Mouse (Mus musculus) CH12.LX (cell line): ENCODE results near the gene Chchd4. TPM values are rescaled to one million over a fixed set of nuclear protein-coding genes. Genes with fewer than 3 reads are reported as not detected.

ENCODE experiments used
- DNase-seq: peaks from one replicate; pipeline ENCODE4 v3.0.0-alpha.2; 2013; ENCODE audit errors: extremely low read depth
- H3K27ac ChIP-seq: 2 replicates; pipeline ENCODE4 v1.5.1; 2012; ENCODE audit warnings: low read depth, mild to moderate bottlenecking, control low read depth, moderate library complexity; ENCODE audit not compliant: insufficient read depth
- H3K27me3 ChIP-seq: replicated peaks from 2 replicates; pipeline ENCODE3; 2012; ENCODE audit warnings: inconsistent platforms
- H3K36me3 ChIP-seq, 2 experiments: replicated peaks in 1 of 2; 2 replicates each; pipeline versions ENCODE3 to v1.6.1; 2012; ENCODE audit warnings: inconsistent platforms in 1 of 2, low read length in 1 of 2, mild to moderate bottlenecking in 1 of 2, mixed read lengths in 1 of 2, moderate library complexity in 1 of 2; ENCODE audit not compliant: control insufficient read depth in 1 of 2, insufficient read depth in 1 of 2
- H3K4me1 ChIP-seq, 2 experiments: 2 replicates each; pipeline ENCODE4 v1.6.1; 2012; ENCODE audit warnings: inconsistent platforms in 1 of 2, moderate library complexity in 1 of 2; ENCODE audit not compliant: insufficient read depth in 2 of 2, control insufficient read depth in 1 of 2
- H3K4me2 ChIP-seq: 2 replicates; pipeline ENCODE4 v1.6.1; 2012; ENCODE audit warnings: low read depth, mild to moderate bottlenecking, control low read depth; ENCODE audit not compliant: poor library complexity, insufficient read depth, severe bottlenecking
- H3K4me3 ChIP-seq, 3 experiments: fragments of 150-350 bp in 1 of 3; sonication (generic) in 1 of 3; replicated peaks in 1 of 3; 2 replicates each; pipeline versions ENCODE3 to v1.5.1; 2011 to 2012; ENCODE audit warnings: low read depth in 2 of 3, low read length in 2 of 3, mild to moderate bottlenecking in 2 of 3, moderate library complexity in 2 of 3, control low read depth in 1 of 3, improper control_type of control experiment in 1 of 3, inconsistent platforms in 1 of 3, mixed read lengths in 1 of 3; ENCODE audit not compliant: poor library complexity in 1 of 3
- H3K79me2 ChIP-seq: replicated peaks from 2 replicates; pipeline ENCODE4 v1.6.1; 2012; ENCODE audit warnings: mild to moderate bottlenecking, moderate library complexity; ENCODE audit not compliant: control insufficient read depth, poor library complexity, insufficient read depth, severe bottlenecking; ENCODE audit errors: extremely low read depth
- H3K9ac ChIP-seq: 2 replicates; pipeline ENCODE4 v1.6.1; 2012; ENCODE audit warnings: low read depth, mild to moderate bottlenecking, control low read depth, moderate library complexity; ENCODE audit not compliant: insufficient read depth
- H3K9me3 ChIP-seq: replicated peaks from 2 replicates; pipeline ENCODE3; 2012; ENCODE audit warnings: low read length, inconsistent platforms, mixed read lengths
- CHD2 ChIP-seq: IDR thresholded peaks from 2 replicates; pipeline ENCODE4 v1.6.1; 2011; ENCODE audit warnings: low read length, improper control_type of control experiment
- E2F4 ChIP-seq: IDR thresholded peaks from 2 replicates; pipeline ENCODE4 v1.6.1; 2011; ENCODE audit warnings: low read depth, low read length, improper control_type of control experiment; ENCODE audit not compliant: insufficient replicate concordance
- ELF1 ChIP-seq: IDR thresholded peaks from 2 replicates; pipeline ENCODE4 v1.6.1; 2014; ENCODE audit warnings: low read depth, mild to moderate bottlenecking, inconsistent platforms, low read length, improper control_type of control experiment
- IRF4 ChIP-seq: IDR thresholded peaks from 2 replicates; pipeline ENCODE4 v1.6.1; 2014; ENCODE audit warnings: low read depth, mild to moderate bottlenecking, inconsistent platforms, low read length, improper control_type of control experiment
- JUN ChIP-seq: IDR thresholded peaks from 2 replicates; pipeline ENCODE4 v1.6.1; 2011; ENCODE audit warnings: low read depth, mild to moderate bottlenecking, low read length, improper control_type of control experiment, moderate library complexity; ENCODE audit not compliant: insufficient read depth
- JUND ChIP-seq: conservative IDR thresholded peaks from 2 replicates; pipeline ENCODE4 v1.6.1; 2011; ENCODE audit warnings: low read depth, low read length, improper control_type of control experiment
- KAT2A ChIP-seq: IDR thresholded peaks from 2 replicates; pipeline ENCODE4 v1.6.1; 2012; ENCODE audit warnings: low read length, improper control_type of control experiment, inconsistent platforms; ENCODE audit not compliant: insufficient replicate concordance
- MAFK ChIP-seq: IDR thresholded peaks from 2 replicates; pipeline ENCODE4 v1.6.1; 2011; ENCODE audit warnings: low read length, improper control_type of control experiment; ENCODE audit not compliant: insufficient replicate concordance
- MAX ChIP-seq: IDR thresholded peaks from 2 replicates; pipeline ENCODE4 v1.6.1; 2011; ENCODE audit warnings: low read length, improper control_type of control experiment
- MEF2A ChIP-seq: IDR thresholded peaks from 2 replicates; pipeline ENCODE4 v1.6.1; 2014; ENCODE audit warnings: low read depth, mild to moderate bottlenecking, inconsistent platforms, low read length, improper control_type of control experiment, borderline replicate concordance
- MYC ChIP-seq: IDR thresholded peaks from 2 replicates; pipeline ENCODE4 v1.6.1; 2011; ENCODE audit warnings: low read depth, mild to moderate bottlenecking, improper control_type of control experiment, low read length
- NELFE ChIP-seq: IDR thresholded peaks from 2 replicates; pipeline ENCODE4 v1.6.1; 2011; ENCODE audit warnings: low read depth, low read length, improper control_type of control experiment
- NRF1 ChIP-seq: IDR thresholded peaks from 2 replicates; pipeline ENCODE4 v1.6.1; 2014; ENCODE audit warnings: low read depth, mild to moderate bottlenecking, inconsistent platforms, low read length, improper control_type of control experiment, moderate library complexity
- POLR2AphosphoS2 ChIP-seq: IDR thresholded peaks from 2 replicates; pipeline ENCODE4 v1.6.1; 2011; ENCODE audit warnings: low read depth, low read length, improper control_type of control experiment
- RAD21 ChIP-seq: IDR thresholded peaks from 2 replicates; pipeline ENCODE4 v1.6.1; 2011; ENCODE audit warnings: low read depth, mild to moderate bottlenecking, low read length, improper control_type of control experiment, moderate library complexity
- RCOR1 ChIP-seq: conservative IDR thresholded peaks from 2 replicates; pipeline ENCODE4 v1.6.1; 2012; ENCODE audit warnings: low read depth, mild to moderate bottlenecking, inconsistent platforms, low read length, improper control_type of control experiment
- SMC3 ChIP-seq: IDR thresholded peaks from 2 replicates; pipeline ENCODE4 v1.6.1; 2011; ENCODE audit warnings: low read depth, low read length, improper control_type of control experiment
- TCF12 ChIP-seq: IDR thresholded peaks from 2 replicates; pipeline ENCODE4 v1.6.1; 2014; ENCODE audit warnings: low read depth, mild to moderate bottlenecking, inconsistent platforms, low read length, improper control_type of control experiment
- UBTF ChIP-seq: IDR thresholded peaks from 2 replicates; pipeline ENCODE4 v1.6.1; 2012; ENCODE audit warnings: low read depth, mild to moderate bottlenecking, inconsistent platforms, low read length, improper control_type of control experiment, moderate library complexity
- USF1 ChIP-seq: IDR thresholded peaks from 2 replicates; pipeline ENCODE4 v1.6.1; 2014; ENCODE audit warnings: low read depth, mild to moderate bottlenecking, inconsistent platforms, low read length, improper control_type of control experiment
- USF2 ChIP-seq: conservative IDR thresholded peaks from 2 replicates; pipeline ENCODE4 v1.6.1; 2011; ENCODE audit warnings: low read depth, low read length, improper control_type of control experiment
- ZC3H11A ChIP-seq: IDR thresholded peaks from 2 replicates; pipeline ENCODE4 v1.6.1; 2012; ENCODE audit warnings: low read depth, mild to moderate bottlenecking, inconsistent platforms, low read length, improper control_type of control experiment
- ZKSCAN1 ChIP-seq: IDR thresholded peaks from 2 replicates; pipeline ENCODE4 v1.6.1; 2012; ENCODE audit warnings: low read depth, inconsistent platforms, low read length, improper control_type of control experiment, borderline replicate concordance
- ZMIZ1 ChIP-seq: IDR thresholded peaks from 2 replicates; pipeline ENCODE4 v1.6.1; 2012; ENCODE audit warnings: low read depth, mild to moderate bottlenecking, inconsistent platforms, low read length, improper control_type of control experiment
- dilution Hi-C: fragments of 300-500 bp; cut with MboI; formaldehyde crosslinking; loops from 2 replicates; pipeline ENCODE4 v1.14.3; 2020; ENCODE audit warnings: low sequenced_read_pairs; ENCODE audit not compliant: extremely low pct_unique_long_range_greater_than_20kb, extremely low pct_ligation_motif_present
- in situ Hi-C: fragments of 300-500 bp; cut with MboI; formaldehyde crosslinking; loops from 3 replicates; pipeline ENCODE4 v1.14.3; 2019; ENCODE audit warnings: low sequenced_read_pairs, low pct_ligation_motif_present, low pct_unique_long_range_greater_than_20kb, mixed read lengths
- polyA plus RNA-seq: library from polyadenylated mRNA; unstranded; fragments of >175 nt; gene quantifications from 2 replicates; pipeline ENCODE4 v1.2.1, GENCODE M21; 2012; ENCODE audit warnings: low read depth; ENCODE audit not compliant: insufficient read length
- total RNA-seq, 2 experiments: library from RNA; depleted of rRNA; stranded (reverse); fragments of 300-350 nt in 1 of 2; fragments of >200 nt in 1 of 2; gene quantifications; 2 replicates each; pipeline ENCODE4 v1.2.3; 2012 to 2014

Gene Chchd4
- total and polyA plus RNA-seq, 3 experiments, result 30.1 to 49.7 (median 41.4) TPM

GRCm38 (mm10) chr6:91493053-91493452, 19.7 kb upstream of the Chchd4 start:
- peaks cover 4% of the 10 kb centered on the region in 2 experiments; a peak in 3 of 4 replicates for H3K4me1 ChIP-seq
- H3K9me3 ChIP-seq, result no peaks in the 10 kb centered on the region
- H3K9ac ChIP-seq, result no peak overlapping the region
- dilution Hi-C loops, result no loop called here
- no peak overlapping the region for H3K27ac ChIP-seq
- no peak for TF ChIP-seq USF1
- no peak for TF ChIP-seq TCF12
- TF ChIP-seq E2F4, result no peak
- no peak for TF ChIP-seq MAX
- TF ChIP-seq POLR2AphosphoS2, result no peak
- no peak for TF ChIP-seq ZKSCAN1
- TF ChIP-seq ZMIZ1, result no peak
- no peak for TF ChIP-seq NELFE
- TF ChIP-seq SMC3, result no peak
- no peak for TF ChIP-seq NRF1
- TF ChIP-seq KAT2A, result no peak
- no peak for TF ChIP-seq ELF1
- H3K4me3 ChIP-seq, result no peak overlapping the region
- no peak for DNase-seq
- peaks cover 39 to 88% of the 10 kb centered on the region in 2 experiments for H3K36me3 ChIP-seq
- H3K79me2 ChIP-seq, result no peaks in the 10 kb centered on the region
- no peak overlapping the region for H3K4me2 ChIP-seq
- no peaks in the 10 kb centered on the region for H3K27me3 ChIP-seq
- in situ Hi-C loops, result no loop called here

GRCm38 (mm10) chr6:91491004-91491403, 17.7 kb upstream of the Chchd4 start:
- in situ Hi-C loops (no loop called here), dilution Hi-C loops (no loop called here)
- peaks cover 4% of the 10 kb centered on the region in 2 experiments; a peak in 3 of 4 replicates for H3K4me1 ChIP-seq
- H3K9me3 ChIP-seq, result no peaks in the 10 kb centered on the region
- no peak overlapping the region for H3K4me3 ChIP-seq
- no peaks in the 10 kb centered on the region for H3K79me2 ChIP-seq
- peaks cover 48 to 90% of the 10 kb centered on the region in 2 experiments for H3K36me3 ChIP-seq
- H3K9ac ChIP-seq, result no peak overlapping the region
- DNase-seq, result no peak
- no peak overlapping the region for H3K27ac ChIP-seq
- H3K4me2 ChIP-seq, result no peak overlapping the region
- no peaks in the 10 kb centered on the region for H3K27me3 ChIP-seq
- TF ChIP-seq KAT2A (no peak), MAFK (no peak), POLR2AphosphoS2 (no peak), ZMIZ1 (no peak)
- TF ChIP-seq, all 38 proteins: peak for 0

GRCm38 (mm10) chr6:91489872-91490271, 16.5 kb upstream of the Chchd4 start:
- in situ Hi-C loops, result no loop called here
- peaks cover 4% of the 10 kb centered on the region in 2 experiments; a peak in 3 of 4 replicates for H3K4me1 ChIP-seq
- no peak overlapping the region for H3K9ac ChIP-seq
- H3K27ac ChIP-seq, result no peak overlapping the region
- no peaks in the 10 kb centered on the region for H3K9me3 ChIP-seq
- H3K4me2 ChIP-seq, result no peak overlapping the region
- peaks cover 57 to 94% of the 10 kb centered on the region in 2 experiments for H3K36me3 ChIP-seq
- TF ChIP-seq IRF4, result no peak
- TF ChIP-seq CHD2, result no peak
- no peak for TF ChIP-seq UBTF
- no peak for TF ChIP-seq USF1
- no peak for TF ChIP-seq ELF1
- no peak for TF ChIP-seq JUND
- no peak for TF ChIP-seq RAD21
- TF ChIP-seq TCF12, result no peak
- TF ChIP-seq ZMIZ1, result no peak
- TF ChIP-seq JUN, result no peak
- no peak for TF ChIP-seq MYC
- no peak for TF ChIP-seq SMC3
- no peak for TF ChIP-seq RCOR1
- no peak for TF ChIP-seq MEF2A
- TF ChIP-seq USF2, result no peak
- no peak for TF ChIP-seq ZC3H11A
- no peaks in the 10 kb centered on the region for H3K79me2 ChIP-seq
- no peak overlapping the region for H3K4me3 ChIP-seq
- dilution Hi-C loops, result no loop called here
- no peaks in the 10 kb centered on the region for H3K27me3 ChIP-seq
- no peak for DNase-seq
